Mouse (Mus musculus) gastrocnemius, adult 8-10 months (tissue): ENCODE measurements around the gene Olfr119. TPM values are rescaled to one million over a fixed set of nuclear protein-coding genes. Genes with fewer than 3 reads are reported as not detected.
"Not testable (repeated sequence)": the region's sequence is repeated elsewhere in the genome, so short reads cannot be mapped to it uniquely, and the experiment has no call there.

Experiments used
- DNase-seq, 2 experiments: peaks; one replicate each; pipeline ENCODE4 v3.0.0; 2022; ENCODE audit warnings: low spot score in 2 of 2
- total RNA-seq, 4 experiments: library from RNA; stranded (reverse); gene quantifications; 2 replicates each; pipeline ENCODE4 v1.2.4; 2022

The Olfr119 gene
- total RNA-seq, result not detected

GRCm38 (mm10) chr17:37696264-37696663, at the start of gene Olfr119:
TSS of gene Olfr119 (plus strand) at chr17:37696564.
- DNase-seq, result not testable (repeated sequence)

GRCm38 (mm10) chr17:37663682-37664081, 32.7 kb upstream of the Olfr119 start, which contains the start of gene Olfr117:
TSS of gene Olfr117 (minus strand) at chr17:37663782.
- DNase-seq, result no peak

- DNase-seq, result no peak
Measured at GRCm38 (mm10) chr17:37666688-37667087, 29.7 kb upstream of the Olfr119 start, which contains the start of gene Olfr118. TSS of gene Olfr118 (plus strand) at chr17:37666988.

GRCm38 (mm10) chr17:37721508-37721907, 25.1 kb downstream of the Olfr119 start, which contains the start of gene Olfr120:
TSS of gene Olfr120 (plus strand) at chr17:37721808.
- DNase-seq, result no peak

GRCm38 (mm10) chr17:37738070-37738469, 41.7 kb downstream of the Olfr119 start:
- DNase-seq, result no peak

Other genes with a start within 250 kb of the Olfr119 start
- gene Olfr109, start 237.6 kb upstream of the Olfr119 start, total RNA-seq, result not detected
- not detected for gene H2-M2, start 213.0 kb upstream of the Olfr119 start, total RNA-seq
- not detected for gene Olfr110, start 204.1 kb upstream of the Olfr119 start, total RNA-seq
- not detected for gene Olfr111, start 188.5 kb upstream of the Olfr119 start, total RNA-seq
- gene Olfr112, start 127.1 kb upstream of the Olfr119 start, total RNA-seq, result not detected
- gene Olfr113, start 118.9 kb upstream of the Olfr119 start, total RNA-seq, result not detected
- gene Olfr114, start 103.8 kb upstream of the Olfr119 start, total RNA-seq, result not detected
- gene Olfr115, start 69.5 kb upstream of the Olfr119 start, total RNA-seq, result under 1 TPM in 1 of 4 experiments, not detected in 3; 0.17 TPM
- gene Olfr116, start 69.4 kb upstream of the Olfr119 start, total RNA-seq, result not detected
- gene Olfr117, start 32.8 kb upstream of the Olfr119 start, total RNA-seq, result not detected
- not detected for gene Olfr118, start 29.6 kb upstream of the Olfr119 start, total RNA-seq
- gene Olfr120, start 25.2 kb downstream of the Olfr119 start, total RNA-seq, result not detected
- gene Olfr121, start 52.3 kb downstream of the Olfr119 start, total RNA-seq, result not detected
- not detected for gene Olfr122, start 72.0 kb downstream of the Olfr119 start, total RNA-seq
- gene Olfr123, start 97.0 kb downstream of the Olfr119 start, total RNA-seq, result not detected
- gene Olfr124, start 103.3 kb downstream of the Olfr119 start, total RNA-seq, result not detected
- gene Olfr125, start 136.4 kb downstream of the Olfr119 start, total RNA-seq, result not detected
- gene Olfr126, start 150.9 kb downstream of the Olfr119 start, total RNA-seq, result not detected
- not detected for gene Olfr127, start 203.9 kb downstream of the Olfr119 start, total RNA-seq
- gene Olfr128, start 224.0 kb downstream of the Olfr119 start, total RNA-seq, result not detected